Mouse (Mus musculus) liver, adult 2 months (tissue): ENCODE measurements around the gene Fam209.

Source experiments
- CTCF ChIP-seq: fragments of 200-500 bp; IDR thresholded peaks from 2 replicates; pipeline ENCODE4 v1.5.1; 2011; ENCODE audit warnings: low read depth, low read length, control low read depth
- POLR2A ChIP-seq: fragments of 200-500 bp; IDR thresholded peaks from 2 replicates; pipeline ENCODE4 v1.6.1; 2011; ENCODE audit warnings: low read length, control low read depth; ENCODE audit not compliant: insufficient read depth; ENCODE audit errors: extremely low read depth

GRCm38 (mm10) chr2:172498823-172499222 is 26.5 kb downstream of the Fam209 start:
- TF ChIP-seq POLR2A (no peak), CTCF (no peak)
